Mouse (Mus musculus) bone marrow, adult 2 months (tissue): ENCODE data around the gene Zscan12. TPM values are rescaled to one million over a fixed set of nuclear protein-coding genes. Genes with fewer than 3 reads are reported as not detected.

Experiments
- H3K27ac ChIP-seq: fragments of 200-500 bp; 2 replicates; pipeline ENCODE4 v1.5.1; 2012; ENCODE audit warnings: low read depth, mild to moderate bottlenecking, control low read depth, inconsistent platforms, low read length; ENCODE audit not compliant: control insufficient read depth, poor library complexity, insufficient read depth
- H3K4me1 ChIP-seq: fragments of 200-500 bp; 2 replicates; pipeline ENCODE4 v1.6.1; 2011; ENCODE audit warnings: low read length; ENCODE audit not compliant: control insufficient read depth, insufficient read depth
- H3K4me3 ChIP-seq: fragments of 200-500 bp; replicated peaks from 2 replicates; pipeline ENCODE3; 2011; ENCODE audit warnings: mild to moderate bottlenecking, low read depth, low read length, control low read depth; ENCODE audit not compliant: control insufficient read depth
- CTCF ChIP-seq: fragments of 200-500 bp; IDR thresholded peaks from 2 replicates; pipeline ENCODE4 v1.5.1; 2011; ENCODE audit warnings: low read length, control low read depth; ENCODE audit not compliant: control insufficient read depth, insufficient read depth
- POLR2A ChIP-seq: fragments of 200-500 bp; IDR thresholded peaks from 2 replicates; pipeline ENCODE4 v1.6.1; 2011; ENCODE audit warnings: low read depth, mild to moderate bottlenecking, control low read depth, low read length, borderline replicate concordance; ENCODE audit not compliant: control insufficient read depth
- WGBS: fragments of 180-500 bp; shearing (Covaris S2); methylation state at CpG from one replicate; pipeline ENCODE4 v1.1.7; 2018; 5-methylcytosine and 5-hydroxymethylcytosine counted together
- polyA plus RNA-seq: library from polyadenylated mRNA; stranded (reverse); fragments of >200 nt; gene quantifications from 2 replicates; pipeline ENCODE4 v1.2.4, GENCODE M21; 2011; ENCODE audit warnings: low replicate concordance; ENCODE audit not compliant: missing spikeins, insufficient read depth, insufficient read length

Zscan12 gene
- 3.7 and 5.9 TPM in 2 replicates for polyA plus RNA-seq

- H3K27ac ChIP-seq, result no peak within 1 kb of the TSS
- 1% methylated on average over 29 of the region's 29 CpGs for WGBS
- TF ChIP-seq POLR2A (peak; percentile 62; the same call in 1 of the 2 replicates), CTCF (no peak)
- no peaks in the 10 kb centered on the region for H3K4me1 ChIP-seq
- H3K4me3 ChIP-seq, result peak within 1 kb of the TSS; percentile 63
Measured at GRCm38 (mm10) chr13:21362621-21363248, at the start of gene Zscan12. TSS of gene Zscan12 (plus strand) at chr13:21362820.

- no peak for TF ChIP-seq POLR2A
- TF ChIP-seq CTCF, result no peak
- no peaks in the 10 kb centered on the region for H3K4me1 ChIP-seq
- H3K27ac ChIP-seq, result no peak overlapping the region
- WGBS, result 57% methylated on average over 4 of the region's 5 CpGs
- H3K4me3 ChIP-seq, result no peak overlapping the region
Measured at GRCm38 (mm10) chr13:21312854-21313253, 49.8 kb upstream of the Zscan12 start.

GRCm38 (mm10) chr13:21313903-21314302, 48.7 kb upstream of the Zscan12 start:
- 73% methylated on average over 4 of the region's 4 CpGs for WGBS
- no peak for TF ChIP-seq CTCF
- no peak for TF ChIP-seq POLR2A

GRCm38 (mm10) chr13:21320262-21320661, 42.4 kb upstream of the Zscan12 start:
- H3K27ac ChIP-seq, result no peak overlapping the region
- WGBS, result 72% methylated on average over 3 of the region's 3 CpGs
- TF ChIP-seq POLR2A, result no peak
- TF ChIP-seq CTCF, result no peak

More at GRCm38 (mm10) chr13:21313903-21314302, 48.7 kb upstream of the Zscan12 start:
- H3K4me1 ChIP-seq, result no peaks in the 10 kb centered on the region
- H3K4me3 ChIP-seq, result no peak overlapping the region
- H3K27ac ChIP-seq, result no peak overlapping the region

GRCm38 (mm10) chr13:21321890-21322494, 40.6 kb upstream of the Zscan12 start:
- Histone ChIP-seq H3K4me1 (no peaks in the 10 kb centered on the region), H3K4me3 (no peak overlapping the region), H3K27ac (no peak overlapping the region)
- 25% methylated on average over 18 of the region's 18 CpGs for WGBS
- TF ChIP-seq CTCF, result no peak
- no peak for TF ChIP-seq POLR2A

More at GRCm38 (mm10) chr13:21320262-21320661, 42.4 kb upstream of the Zscan12 start:
- Histone ChIP-seq H3K4me1 (no peaks in the 10 kb centered on the region), H3K4me3 (no peak overlapping the region)

GRCm38 (mm10) chr13:21322509-21323375, 39.9 kb upstream of the Zscan12 start:
- WGBS, result 14% methylated on average over 18 of the region's 18 CpGs
- Histone ChIP-seq H3K4me3 (no peak overlapping the region), H3K4me1 (no peaks in the 10 kb centered on the region), H3K27ac (no peak overlapping the region)
- TF ChIP-seq CTCF (no peak), POLR2A (no peak)

- Histone ChIP-seq H3K27ac (no peak overlapping the region), H3K4me1 (no peaks in the 10 kb centered on the region), H3K4me3 (no peak overlapping the region)
- WGBS, result 22% methylated on average over 6 of the region's 6 CpGs
- TF ChIP-seq POLR2A (no peak), CTCF (no peak)
Measured at GRCm38 (mm10) chr13:21323405-21323804, 39.2 kb upstream of the Zscan12 start.

- 6% methylated on average over 4 of the region's 4 CpGs for WGBS
- no peak overlapping the region for H3K4me3 ChIP-seq
Measured at GRCm38 (mm10) chr13:21326191-21326590, 36.4 kb upstream of the Zscan12 start.

More at GRCm38 (mm10) chr13:21326191-21326590, 36.4 kb upstream of the Zscan12 start:
- H3K27ac ChIP-seq, result no peak overlapping the region
- no peak for TF ChIP-seq POLR2A
- TF ChIP-seq CTCF, result no peak
- no peaks in the 10 kb centered on the region for H3K4me1 ChIP-seq
